Mouse (Mus musculus) embryonic facial prominence, embryonic 12.5 days (tissue): ENCODE data around the gene Ttc39a. TPM values are rescaled to one million over a fixed set of nuclear protein-coding genes. Genes with fewer than 3 reads are reported as not detected.

ENCODE experiments used
- ATAC-seq: fragments of 200-750 bp; cut with Nextera tagmentation; 2 replicates; pipeline ENCODE4 v1.8.0; 2017; ENCODE audit not compliant: insufficient number of reproducible peaks, insufficient read depth, low FRiP score, low TSS enrichment
- H3K27ac ChIP-seq: fragments of 300-500 bp; sonication (generic); 2 replicates; pipeline ENCODE4 v1.5.1; 2016; ENCODE audit warnings: mild to moderate bottlenecking
- H3K27me3 ChIP-seq: fragments of 300-500 bp; sonication (generic); 2 replicates; pipeline ENCODE4 v1.6.1; 2016; ENCODE audit warnings: mild to moderate bottlenecking, moderate library complexity
- H3K36me3 ChIP-seq: fragments of 300-500 bp; sonication (generic); 2 replicates; pipeline ENCODE4 v1.6.1; 2016; ENCODE audit warnings: mild to moderate bottlenecking
- H3K4me1 ChIP-seq: fragments of 300-500 bp; sonication (generic); 2 replicates; pipeline ENCODE4 v1.6.1; 2016
- H3K4me2 ChIP-seq: fragments of 300-500 bp; sonication (generic); replicated peaks from 2 replicates; pipeline ENCODE4 v1.6.1; 2016; ENCODE audit warnings: mild to moderate bottlenecking, moderate library complexity
- H3K4me3 ChIP-seq: fragments of 300-500 bp; sonication (generic); 2 replicates; pipeline ENCODE4 v1.5.1; 2016; ENCODE audit warnings: mild to moderate bottlenecking
- H3K9ac ChIP-seq: fragments of 300-500 bp; sonication (generic); 2 replicates; pipeline ENCODE4 v1.6.1; 2016; ENCODE audit warnings: mild to moderate bottlenecking, moderate library complexity
- H3K9me3 ChIP-seq: fragments of 300-500 bp; sonication (generic); 2 replicates; pipeline ENCODE4 v1.6.1; 2016; ENCODE audit warnings: mild to moderate bottlenecking, moderate library complexity
- WGBS: fragments of 180-500 bp; shearing (Covaris S2); methylation state at CpG from one replicate; pipeline ENCODE4 v1.1.7; 2016; 5-methylcytosine and 5-hydroxymethylcytosine counted together
- polyA plus RNA-seq: library from polyadenylated mRNA; unstranded; fragments of >200 nt; fragmentation: Nextera tagmentation; extraction: Ambion mirVana; gene quantifications from 2 replicates; pipeline ENCODE4 v1.2.1, GENCODE M21; 2016

Gene Ttc39a
- polyA plus RNA-seq, 1 experiment from 2014 or later = 4.2 TPM

DNA sequence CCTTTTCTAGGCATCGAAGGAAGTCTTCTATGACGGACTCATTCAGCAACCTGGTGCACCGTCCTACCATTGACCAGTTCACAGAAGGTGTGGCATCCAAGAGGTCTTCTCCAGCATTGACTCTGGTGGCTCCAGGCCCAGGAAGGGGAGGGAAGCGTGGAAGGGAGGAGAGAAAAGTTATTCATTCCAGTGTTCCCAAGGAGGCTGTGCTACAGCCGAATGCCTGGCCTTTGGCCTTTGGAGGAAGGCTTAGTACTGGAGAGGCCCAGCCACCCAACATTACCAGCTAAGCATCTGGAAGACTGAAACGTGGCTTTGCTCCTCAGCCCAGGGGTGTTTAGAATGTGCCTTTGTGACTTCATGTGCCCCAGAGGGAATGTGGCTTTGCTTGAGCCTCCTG, 16.0 kb downstream of the Ttc39a start:
- Histone ChIP-seq H3K36me3 (no peaks in the 10 kb centered on the region), H3K9ac (no peak overlapping the region), H3K27ac (no peak overlapping the region), H3K4me3 (no peak overlapping the region), H3K27me3 (no peaks in the 10 kb centered on the region), H3K4me1 (no peaks in the 10 kb centered on the region), H3K4me2 (no peak overlapping the region), H3K9me3 (no peaks in the 10 kb centered on the region)
- ATAC-seq = no peak
- 69% methylated on average over 6 of the region's 6 CpGs for WGBS

DNA sequence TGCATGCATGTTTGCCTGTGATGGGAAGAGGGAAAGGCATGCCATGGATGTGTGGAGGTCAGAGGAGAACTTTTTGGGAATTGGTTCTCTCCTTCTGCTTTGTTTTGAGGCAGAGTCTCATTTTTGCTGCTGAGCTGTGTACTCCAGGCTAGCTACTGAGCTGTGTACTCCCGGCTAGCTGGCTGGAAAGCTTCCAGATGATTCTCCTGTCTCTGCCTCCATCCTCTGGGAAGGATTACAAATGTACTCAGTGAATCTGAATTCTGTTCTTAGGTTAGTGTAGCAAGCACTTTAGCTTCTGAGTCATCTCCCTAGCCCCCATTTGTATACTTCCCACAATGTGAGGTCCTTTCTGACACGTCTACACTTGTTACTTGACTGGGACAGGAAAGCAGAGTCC, 17.0 kb downstream of the Ttc39a start:
- H3K4me3 ChIP-seq = no peak overlapping the region
- 80% methylated on average over 2 of the region's 2 CpGs for WGBS
- no peak for ATAC-seq

DNA sequence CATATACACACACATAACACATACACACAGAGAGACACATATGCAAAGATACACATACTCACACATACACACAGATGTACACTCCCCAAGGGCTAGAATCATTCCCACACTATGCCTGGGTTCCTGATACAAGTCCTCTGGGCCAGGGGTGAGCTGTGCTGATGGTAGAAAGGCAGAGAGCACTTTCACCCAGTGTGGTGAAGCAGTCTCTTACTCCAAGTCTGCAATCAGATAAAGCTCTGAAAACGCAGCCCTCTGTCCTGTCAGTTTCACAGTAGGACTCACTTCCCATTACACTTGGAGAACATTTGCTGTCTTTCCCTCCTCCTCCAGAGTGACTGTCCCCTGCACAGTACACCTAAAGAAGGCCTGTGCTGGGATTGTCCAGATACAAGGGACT, 20.6 kb downstream of the Ttc39a start:
- 64% methylated on average over 1 of the region's 1 CpGs for WGBS

More for the DNA sequence above, 17.0 kb downstream of the Ttc39a start:
- Histone ChIP-seq H3K27ac (no peak overlapping the region), H3K9me3 (no peaks in the 10 kb centered on the region), H3K9ac (no peak overlapping the region), H3K4me2 (no peak overlapping the region), H3K27me3 (no peaks in the 10 kb centered on the region), H3K36me3 (no peaks in the 10 kb centered on the region), H3K4me1 (no peaks in the 10 kb centered on the region)

DNA sequence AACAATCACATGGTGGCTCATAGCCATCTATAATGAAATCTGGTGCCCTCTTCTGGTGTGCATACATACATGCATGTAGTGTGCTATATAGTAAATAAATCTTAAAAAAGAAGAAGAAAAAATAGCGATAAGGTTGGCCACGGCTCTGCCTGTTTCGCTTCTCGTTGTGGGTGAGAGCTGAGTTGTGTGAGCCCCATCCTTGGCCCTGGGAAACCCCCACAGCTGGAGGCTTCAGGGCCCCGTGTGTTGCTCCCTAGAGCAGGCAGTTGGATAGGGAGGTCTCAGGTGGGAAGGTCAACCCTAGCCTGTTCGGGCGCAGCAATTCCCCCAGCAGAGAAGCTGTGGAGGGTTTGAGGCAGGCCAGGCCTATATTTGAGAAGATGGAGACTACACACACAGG, 23.8 kb downstream of the Ttc39a start:
- no peak for ATAC-seq
- H3K4me1 ChIP-seq = peaks cover 6% of the 10 kb centered on the region; the same call in 1 of the 2 replicates
- H3K9ac ChIP-seq = no peak overlapping the region
- no peak overlapping the region for H3K27ac ChIP-seq
- no peak overlapping the region for H3K4me2 ChIP-seq
- H3K27me3 ChIP-seq = no peaks in the 10 kb centered on the region
- WGBS = 88% methylated on average over 7 of the region's 7 CpGs
- no peaks in the 10 kb centered on the region for H3K9me3 ChIP-seq
- H3K4me3 ChIP-seq = no peak overlapping the region
- no peaks in the 10 kb centered on the region for H3K36me3 ChIP-seq

More for the DNA sequence above, 20.6 kb downstream of the Ttc39a start:
- no peaks in the 10 kb centered on the region for H3K27me3 ChIP-seq
- H3K9ac ChIP-seq = no peak overlapping the region
- no peak overlapping the region for H3K27ac ChIP-seq
- H3K4me2 ChIP-seq = no peak overlapping the region
- no peak overlapping the region for H3K4me3 ChIP-seq
- no peaks in the 10 kb centered on the region for H3K4me1 ChIP-seq
- no peaks in the 10 kb centered on the region for H3K9me3 ChIP-seq
- no peak for ATAC-seq
- H3K36me3 ChIP-seq = no peaks in the 10 kb centered on the region

DNA sequence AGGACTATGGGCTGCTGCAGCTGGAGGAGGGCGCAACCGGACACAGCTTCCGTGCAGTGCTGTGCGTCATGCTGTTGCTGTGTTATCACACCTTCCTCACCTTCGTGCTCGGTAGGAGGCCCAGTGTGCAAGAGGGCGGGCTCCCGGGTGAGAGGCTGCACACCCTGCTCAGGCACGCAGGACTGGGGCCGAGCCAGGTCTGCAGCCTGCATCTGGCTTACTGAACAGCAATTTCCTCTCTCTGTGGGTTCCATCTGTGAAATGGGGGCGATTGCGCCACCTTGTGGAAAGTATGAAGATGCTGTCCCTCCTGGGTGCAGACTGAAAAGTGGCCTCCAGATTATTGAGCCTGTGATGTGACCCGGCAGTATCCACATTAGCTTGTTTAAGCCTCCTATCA, 24.4 kb downstream of the Ttc39a start:
- Histone ChIP-seq H3K4me1 (peaks cover 6% of the 10 kb centered on the region; the same call in 1 of the 2 replicates), H3K27ac (no peak overlapping the region), H3K4me3 (no peak overlapping the region), H3K27me3 (no peaks in the 10 kb centered on the region), H3K36me3 (no peaks in the 10 kb centered on the region), H3K9ac (no peak overlapping the region), H3K9me3 (no peaks in the 10 kb centered on the region), H3K4me2 (no peak overlapping the region)
- ATAC-seq = no peak; the same call in 1 of the 2 replicates
- 49% methylated on average over 13 of the region's 13 CpGs for WGBS

DNA sequence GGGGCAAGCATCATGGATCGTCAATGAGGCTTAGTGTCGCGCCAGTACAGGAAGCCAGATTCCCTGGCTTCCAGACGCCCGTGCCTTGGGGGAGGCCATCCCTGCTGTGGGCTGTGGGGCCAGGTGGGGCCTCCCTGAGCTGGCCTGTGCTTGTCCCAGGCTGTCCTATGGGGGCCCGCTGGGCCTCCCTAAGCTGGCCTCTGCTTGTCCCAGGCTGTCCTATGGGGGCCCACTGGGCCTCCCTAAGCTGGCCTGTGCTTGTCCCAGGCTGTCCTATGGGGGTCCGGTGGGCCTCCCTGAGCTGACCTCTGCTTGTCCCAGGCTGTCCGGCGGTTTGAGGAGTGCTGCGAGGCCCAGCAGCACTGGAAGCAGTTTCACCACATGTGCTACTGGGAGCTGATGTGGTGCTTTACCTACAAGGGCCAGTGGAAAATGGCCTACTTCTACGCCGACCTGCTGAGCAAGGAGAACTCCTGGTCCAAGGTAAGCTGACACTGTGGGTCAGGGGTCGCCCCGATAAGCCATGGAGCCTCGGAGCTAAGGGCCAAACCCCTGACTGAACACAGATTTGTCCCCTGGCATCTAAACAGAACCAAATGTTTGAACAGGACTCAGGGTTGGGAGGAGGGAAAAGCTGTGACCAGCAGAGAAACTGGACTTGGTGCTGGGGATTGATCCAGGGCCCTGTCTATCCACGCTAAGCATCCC, 26.4 kb downstream of the Ttc39a start:
- Histone ChIP-seq H3K27ac (no peak overlapping the region), H3K27me3 (no peaks in the 10 kb centered on the region), H3K4me1 (peaks cover 6% of the 10 kb centered on the region; the same call in 1 of the 2 replicates), H3K4me2 (no peak overlapping the region), H3K9me3 (no peaks in the 10 kb centered on the region), H3K36me3 (no peaks in the 10 kb centered on the region), H3K9ac (peak overlapping the region; percentile 25; the same call in 1 of the 2 replicates), H3K4me3 (no peak overlapping the region)
- no peak for ATAC-seq
- 45% methylated on average over 16 of the region's 16 CpGs for WGBS

DNA sequence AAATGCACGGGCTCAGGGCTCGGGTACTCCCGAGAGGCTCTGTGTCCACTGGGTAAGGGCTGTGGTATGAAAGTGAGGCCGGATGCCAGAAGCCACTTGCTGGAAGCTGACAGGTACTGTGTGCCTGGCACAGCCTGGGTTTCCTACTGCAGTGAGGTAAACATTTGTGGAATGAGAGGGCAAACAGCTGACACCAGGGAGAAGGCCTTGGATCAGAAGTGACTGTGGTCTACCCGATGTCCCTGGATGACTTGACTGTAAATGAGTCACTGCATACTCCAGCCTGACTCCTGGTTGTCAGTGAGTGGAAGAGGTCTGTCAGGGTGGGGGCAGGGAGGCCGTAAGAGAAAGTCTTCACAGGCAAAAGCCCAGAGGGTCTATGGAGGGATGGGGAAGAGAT, 27.2 kb downstream of the Ttc39a start:
- H3K4me2 ChIP-seq = no peak overlapping the region
- ATAC-seq = no peak
- peaks cover 6% of the 10 kb centered on the region; the same call in 1 of the 2 replicates for H3K4me1 ChIP-seq
- no peaks in the 10 kb centered on the region for H3K9me3 ChIP-seq
- H3K27ac ChIP-seq = no peak overlapping the region
- H3K4me3 ChIP-seq = no peak overlapping the region
- no peak overlapping the region for H3K9ac ChIP-seq
- no peaks in the 10 kb centered on the region for H3K36me3 ChIP-seq
- WGBS = 69% methylated on average over 6 of the region's 6 CpGs
- H3K27me3 ChIP-seq = no peaks in the 10 kb centered on the region

DNA sequence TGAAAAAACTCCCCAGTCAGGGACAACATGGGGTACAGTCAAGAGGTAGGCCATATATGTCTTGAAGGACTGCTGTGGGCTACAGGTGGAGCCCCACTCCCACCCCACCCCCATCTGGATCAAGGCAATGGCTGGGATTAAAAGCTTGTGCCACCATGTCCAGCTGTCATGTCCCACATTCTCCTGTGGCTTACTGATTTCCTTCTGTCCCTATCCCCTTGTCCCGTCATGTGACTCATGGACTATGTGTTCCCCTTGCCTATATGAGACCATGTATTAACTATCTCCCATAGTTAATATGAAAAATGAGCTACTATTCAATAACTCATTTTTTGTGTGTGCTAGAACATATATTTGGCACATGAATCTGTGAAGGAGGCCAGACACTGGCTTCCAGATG, 27.8 kb downstream of the Ttc39a start:
- WGBS = 89% methylated on average over 1 of the region's 1 CpGs

DNA sequence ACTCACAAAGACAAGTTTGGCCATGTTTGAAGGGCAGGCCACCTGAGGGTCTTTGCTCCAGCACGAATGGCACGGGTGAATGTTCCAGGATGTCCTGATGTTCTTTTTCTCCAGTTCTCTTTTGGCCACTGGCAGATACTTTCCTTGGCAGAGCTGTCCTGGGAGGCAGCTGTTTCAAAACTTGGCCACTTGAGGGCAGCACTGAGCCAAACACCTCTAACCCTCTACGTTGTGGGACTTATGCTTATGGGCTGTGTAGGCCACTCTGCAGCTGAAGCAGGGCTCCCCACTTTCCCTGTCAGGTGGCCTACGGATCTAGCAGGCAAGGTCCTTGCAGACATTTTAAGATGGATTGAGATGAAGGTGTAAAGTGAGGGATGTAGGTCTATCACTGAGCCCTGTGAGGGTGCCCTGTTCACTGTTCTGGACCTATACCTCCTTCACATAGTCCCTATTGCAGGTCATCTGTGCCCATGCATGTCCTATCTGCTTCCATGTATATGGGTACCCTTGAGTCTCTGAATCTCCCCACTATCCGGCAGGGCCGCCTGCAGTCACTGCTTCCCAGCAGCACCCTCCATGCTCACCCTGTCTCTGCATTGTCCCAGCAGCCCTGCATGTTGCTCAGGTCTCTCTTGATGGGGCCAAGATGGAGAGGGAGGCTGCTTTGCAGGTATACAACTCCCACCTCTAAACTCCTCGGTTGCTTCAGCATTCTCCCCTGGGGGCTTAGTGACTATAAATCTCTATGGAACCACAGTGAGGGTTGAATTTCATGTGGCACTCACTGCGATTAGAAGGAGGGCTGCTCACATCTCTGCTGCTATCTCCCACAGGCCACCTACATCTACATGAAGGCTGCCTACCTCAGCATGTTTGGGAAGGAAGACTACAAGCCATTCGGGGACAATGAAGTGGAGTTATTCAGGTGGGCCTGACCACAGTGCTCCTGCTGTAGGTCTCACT, 31.8 kb downstream of the Ttc39a start:
- H3K4me2 ChIP-seq = no peak overlapping the region
- WGBS = 53% methylated on average over 9 of the region's 9 CpGs
- no peak overlapping the region for H3K9ac ChIP-seq
- ATAC-seq = 0 out of 2 replicates have a peak, but pooled peaks have one; percentile 24
- no peaks in the 10 kb centered on the region for H3K4me1 ChIP-seq
- H3K27ac ChIP-seq = no peak overlapping the region
- 0 out of 2 replicates have a peak, but pooled peaks cover 4% of the 10 kb centered on the region for H3K36me3 ChIP-seq
- no peak overlapping the region for H3K4me3 ChIP-seq
- no peaks in the 10 kb centered on the region for H3K9me3 ChIP-seq
- H3K27me3 ChIP-seq = no peaks in the 10 kb centered on the region

More for the DNA sequence above, 27.8 kb downstream of the Ttc39a start:
- no peaks in the 10 kb centered on the region for H3K27me3 ChIP-seq
- no peak for ATAC-seq
- no peaks in the 10 kb centered on the region for H3K9me3 ChIP-seq
- no peak overlapping the region for H3K27ac ChIP-seq
- peaks cover 6% of the 10 kb centered on the region; the same call in 1 of the 2 replicates for H3K4me1 ChIP-seq
- H3K36me3 ChIP-seq = no peaks in the 10 kb centered on the region
- H3K4me2 ChIP-seq = no peak overlapping the region
- no peak overlapping the region for H3K9ac ChIP-seq
- no peak overlapping the region for H3K4me3 ChIP-seq

DNA sequence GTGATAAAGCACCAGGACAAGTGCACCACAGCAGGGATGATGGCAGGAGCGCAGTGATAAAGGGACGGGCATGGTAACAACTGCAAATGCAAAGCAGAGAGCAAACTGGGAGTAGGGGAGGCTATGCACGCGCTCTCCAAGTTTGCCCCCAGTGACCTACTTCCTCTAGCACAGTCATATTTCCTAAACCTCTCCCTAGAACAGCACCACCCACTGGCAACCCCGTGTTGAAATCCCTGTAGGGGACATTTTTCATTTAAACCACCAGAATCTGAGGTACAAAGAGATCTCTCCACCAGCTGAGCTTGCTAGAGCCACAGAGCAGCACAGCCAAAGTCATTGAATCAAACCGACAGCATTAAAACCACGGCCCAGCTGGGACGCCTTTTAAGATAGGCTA, 32.7 kb downstream of the Ttc39a start:
- H3K9me3 ChIP-seq = no peaks in the 10 kb centered on the region
- H3K4me1 ChIP-seq = no peaks in the 10 kb centered on the region
- no peak overlapping the region for H3K4me2 ChIP-seq
- no peaks in the 10 kb centered on the region for H3K27me3 ChIP-seq
- WGBS = 77% methylated on average over 8 of the region's 8 CpGs
- H3K9ac ChIP-seq = no peak overlapping the region
- H3K4me3 ChIP-seq = no peak overlapping the region
- no peak overlapping the region for H3K27ac ChIP-seq
- no peak for ATAC-seq
- H3K36me3 ChIP-seq = 0 out of 2 replicates have a peak, but pooled peaks cover 4% of the 10 kb centered on the region

DNA sequence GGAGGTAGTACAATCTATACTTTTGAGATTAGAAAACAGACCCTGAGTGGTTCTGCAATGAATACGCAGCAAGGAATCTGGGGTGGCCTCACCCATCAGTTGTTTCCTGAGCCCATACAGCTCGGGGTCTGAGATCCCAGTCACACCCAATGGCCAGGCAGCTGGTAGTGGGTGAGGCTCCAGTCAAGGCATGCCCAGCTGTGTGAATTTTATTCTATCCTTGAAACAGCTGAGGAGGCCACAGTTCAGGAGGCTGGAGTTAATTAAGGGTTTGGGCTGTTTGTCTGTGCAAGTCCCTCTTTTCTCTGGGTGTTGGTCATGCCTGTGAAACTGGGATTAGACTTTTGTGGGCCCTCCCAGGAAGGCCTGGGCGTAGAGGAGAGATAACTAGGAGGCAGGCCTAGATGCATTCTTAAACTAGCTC, 33.4 kb downstream of the Ttc39a start:
- H3K9me3 ChIP-seq = no peaks in the 10 kb centered on the region
- H3K4me2 ChIP-seq = no peak overlapping the region
- no peak overlapping the region for H3K4me3 ChIP-seq
- peak overlapping the region; percentile 57; the same call in 1 of the 2 replicates for H3K27ac ChIP-seq
- H3K27me3 ChIP-seq = no peaks in the 10 kb centered on the region
- H3K36me3 ChIP-seq = 0 out of 2 replicates have a peak, but pooled peaks cover 4% of the 10 kb centered on the region
- no peak for ATAC-seq
- H3K4me1 ChIP-seq = no peaks in the 10 kb centered on the region
- WGBS = 63% methylated on average over 3 of the region's 3 CpGs
- no peak overlapping the region for H3K9ac ChIP-seq
